Comparison of ENCODE assay signal across 13 mouse cellular contexts in the genomic region with DNA sequence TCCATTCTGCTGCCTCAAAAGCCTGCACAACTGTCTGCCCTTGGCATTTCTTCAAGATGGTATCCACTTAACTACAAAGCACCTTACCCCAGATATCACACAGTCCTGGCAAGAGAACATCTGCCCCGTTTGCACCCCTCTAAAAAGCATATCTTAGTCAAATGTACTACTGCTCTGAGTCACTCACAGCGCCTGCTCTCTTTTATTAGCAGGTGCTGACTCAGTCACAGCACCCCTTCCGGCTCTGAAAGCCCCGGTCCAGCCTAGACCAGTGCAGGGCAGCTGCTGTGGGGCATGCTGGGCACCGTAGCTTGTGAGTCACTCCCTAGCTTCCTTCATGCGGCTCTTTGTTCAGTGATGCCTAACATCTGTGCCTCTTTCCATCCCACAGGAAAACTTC. TPM values are rescaled to one million over a fixed set of nuclear protein-coding genes. Genes with fewer than 3 reads are reported as not detected.
A peak's percentile ranks its signal among the peaks of the same experiment; 100 is the strongest.
DNase-seq lines count a peak whose midpoint lies in the region; ATAC-seq lines count a peak whose summit lies in the region.
"Had no signal": no experiment of that assay in that cellular context is flagged by ENCODE, and none has a peak within 500 bp of the region (broad histone marks: within the 10 kb centered on the region; RNA-seq: fewer than 3 reads in every experiment).

No protein-coding gene starts in this region.

- peak; percentile 49 to 68 for DNase-seq in adrenal gland, adult (ENCODE audit: inconsistent age in 2 of 2, low spot score in 1 of 2)
- DNase-seq in adrenal gland, postnatal 4 days (ENCODE audit: low spot score in 2 of 2), result no peak
- peak; percentile 26 to 27 for DNase-seq in kidney, adult 8-10 months
- DNase-seq in kidney, postnatal 14 days, result no peak
- peak; percentile 41 for DNase-seq in CD4-positive, CD25-positive, alpha-beta regulatory T cell, adult 2 months (ENCODE audit: low read depth, low spot score)
- no peak for DNase-seq in cerebellum, adult 9-11 months
- DNase-seq: B cell, adult 2 months; cerebellum, adult 11-12 months; thymus, postnatal 14 days had no signal

- ATAC-seq in kidney, embryonic 16.5 days (ENCODE audit: low FRiP score, low TSS enrichment), result peak; percentile 91
- ATAC-seq in megakaryocyte-erythroid progenitor cell, adult 5-6 weeks (replicated peaks; ENCODE audit: low FRiP score, low TSS enrichment, poor library complexity, severe bottlenecking), result no peak
- ATAC-seq: forebrain, embryonic 13.5 days; hindbrain, postnatal 0 days had no signal

- WGBS in kidney, embryonic 16.5 days, result 36% methylated on average over 6 of the region's 6 CpGs

- H3K36me3 ChIP-seq in kidney, embryonic 16.5 days (ENCODE audit: insufficient read depth, low read length), result no peaks in the 10 kb centered on the region

- H3K9ac ChIP-seq in kidney, embryonic 16.5 days (replicated peaks; ENCODE audit: low read length), result no peak overlapping the region
- H3K9ac ChIP-seq: forebrain, embryonic 13.5 days had no signal

- H3K4me3 ChIP-seq in kidney, embryonic 16.5 days (ENCODE audit: low read length), result no peak overlapping the region
- H3K4me3 ChIP-seq: forebrain, embryonic 13.5 days had no signal

- H3K27me3 ChIP-seq in kidney, embryonic 16.5 days (ENCODE audit: insufficient read depth, low read length), result no peaks in the 10 kb centered on the region
- H3K27me3 ChIP-seq: forebrain, embryonic 13.5 days had no signal

- H3K27ac ChIP-seq in kidney, embryonic 16.5 days (ENCODE audit: low read length), result no peak overlapping the region
- H3K27ac ChIP-seq: forebrain, embryonic 13.5 days; hindbrain, postnatal 0 days had no signal

- no peaks in the 10 kb centered on the region for H3K9me3 ChIP-seq in kidney, embryonic 16.5 days (ENCODE audit: low read length)
- H3K9me3 ChIP-seq: forebrain, embryonic 13.5 days had no signal

- peaks cover under 1% of the 10 kb centered on the region; the same call in 1 of the 2 replicates for H3K4me1 ChIP-seq in kidney, embryonic 16.5 days (ENCODE audit: insufficient read depth, low read length)
- H3K4me1 ChIP-seq: forebrain, embryonic 13.5 days had no signal

- H3K4me2 ChIP-seq in kidney, embryonic 16.5 days (replicated peaks; ENCODE audit: low read depth, low read length), result no peak overlapping the region
- H3K4me2 ChIP-seq: forebrain, embryonic 13.5 days had no signal

RNA-seq across cellular contexts. Expression of a gene that starts 35.6 kb away (rescaled TPM):
- total RNA-seq in adrenal gland, postnatal 4 days (2021), result 100 to 1,000 TPM; 109 to 117 TPM
- 103 and 104 TPM in 2 replicates for polyA plus RNA-seq in kidney, embryonic 16.5 days (2015; fragmentation: Nextera tagmentation; extraction: Ambion mirVana)
- 135 and 170 TPM in 2 replicates for total RNA-seq in megakaryocyte-erythroid progenitor cell, adult 5-6 weeks (2014; fragmentation: Nextera tagmentation)
- 347 and 372 TPM in 2 replicates for total RNA-seq in megakaryocyte-erythroid progenitor cell, adult 5-6 weeks (2017)

Comparison
In these comparisons a context has a peak if more than half of its experiments do, and no peak if none do; other contexts are left out.
1. DNase-seq: peak in adrenal gland, adult (2 of 2), kidney, adult 8-10 months (2 of 2) and CD4-positive, CD25-positive, alpha-beta regulatory T cell, adult 2 months (single experiment); none in adrenal gland, postnatal 4 days (0 of 2), kidney, postnatal 14 days (single experiment) and cerebellum, adult 9-11 months (single experiment).